Mouse (Mus musculus) E14TG2a.4 (cell line): ENCODE results near the gene Rabep2.

Experiments used
- CTCF ChIP-seq: conservative IDR thresholded peaks from 2 replicates; pipeline ENCODE4 v1.5.1; 2014; ENCODE audit warnings: low read length
- NANOG ChIP-seq: IDR thresholded peaks from 2 replicates; pipeline ENCODE4 v1.6.1; 2014; ENCODE audit warnings: borderline replicate concordance, low read length, mixed read lengths
- POU5F1 ChIP-seq: IDR thresholded peaks from 2 replicates; pipeline ENCODE4 v1.6.1; 2014; ENCODE audit warnings: low read length, borderline replicate concordance

DNA sequence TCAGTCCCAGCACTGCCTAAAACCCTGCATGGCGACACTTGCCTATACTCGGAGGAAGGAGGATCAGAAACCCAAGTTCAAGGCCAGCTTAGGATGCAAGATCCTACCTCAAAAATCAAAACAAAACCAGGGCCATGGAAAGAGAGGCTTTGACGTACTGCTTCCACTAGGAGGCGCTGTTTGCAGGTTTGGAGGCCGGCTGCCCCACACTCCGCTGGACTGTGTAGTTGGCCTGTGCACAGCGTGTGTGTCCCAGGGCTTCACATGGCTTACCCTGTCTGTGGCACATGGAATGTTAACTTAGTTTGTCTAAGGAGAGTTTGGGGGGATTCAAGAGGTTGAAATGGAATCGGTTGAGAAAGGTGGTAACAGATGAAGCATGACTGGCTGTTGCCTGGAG, 8.3 kb downstream of the Rabep2 start:
- TF ChIP-seq CTCF (peak; percentile 94), POU5F1 (no peak), NANOG (no peak)
